Mouse (Mus musculus) forebrain, embryonic 13.5 days (tissue): ENCODE measurements around the gene Cmtm3. TPM values are rescaled to one million over a fixed set of nuclear protein-coding genes. Genes with fewer than 3 reads are reported as not detected.
A peak's percentile ranks its signal among the peaks of the same experiment; 100 is the strongest.

Source experiments
- ATAC-seq: fragments of 200-750 bp; cut with Nextera tagmentation; 2 replicates; pipeline ENCODE4 v1.8.0; 2017
- H3K27ac ChIP-seq: fragments of 300-500 bp; sonication (generic); 2 replicates; pipeline ENCODE4 v1.5.1; 2015; ENCODE audit warnings: inconsistent platforms, mild to moderate bottlenecking, moderate library complexity
- H3K27me3 ChIP-seq: fragments of 300-500 bp; sonication (generic); 2 replicates; pipeline ENCODE4 v1.6.1; 2015; ENCODE audit warnings: mild to moderate bottlenecking, inconsistent platforms
- H3K36me3 ChIP-seq: fragments of 300-500 bp; sonication (generic); 2 replicates; pipeline ENCODE4 v1.6.1; 2015; ENCODE audit warnings: mild to moderate bottlenecking, inconsistent platforms; ENCODE audit not compliant: poor library complexity, severe bottlenecking
- H3K4me1 ChIP-seq: fragments of 300-500 bp; sonication (generic); 2 replicates; pipeline ENCODE4 v1.6.1; 2015; ENCODE audit warnings: inconsistent platforms
- H3K4me2 ChIP-seq: fragments of 300-500 bp; sonication (generic); 2 replicates; pipeline ENCODE4 v1.6.1; 2015; ENCODE audit warnings: inconsistent platforms, mild to moderate bottlenecking, moderate library complexity
- H3K4me3 ChIP-seq: fragments of 300-500 bp; sonication (generic); 2 replicates; pipeline ENCODE4 v1.5.1; 2015; ENCODE audit warnings: mild to moderate bottlenecking, inconsistent platforms
- H3K9ac ChIP-seq: fragments of 300-500 bp; sonication (generic); 2 replicates; pipeline ENCODE4 v1.6.1; 2015; ENCODE audit warnings: mild to moderate bottlenecking, inconsistent platforms
- H3K9me3 ChIP-seq: fragments of 300-500 bp; sonication (generic); replicated peaks from 2 replicates; pipeline ENCODE4 v1.6.1; 2016; ENCODE audit warnings: inconsistent platforms
- WGBS: fragments of 180-500 bp; shearing (Covaris S2); methylation state at CpG from one replicate; pipeline ENCODE4 v1.1.7; 2015; 5-methylcytosine and 5-hydroxymethylcytosine counted together
- polyA plus RNA-seq: library from polyadenylated mRNA; unstranded; fragments of >200 nt; fragmentation: Nextera tagmentation; extraction: Ambion mirVana; gene quantifications from 2 replicates; pipeline ENCODE4 v1.2.1, GENCODE M21; 2015

Gene Cmtm3
- polyA plus RNA-seq, 1 experiment from 2014 or later, result 31.6 TPM

DNA sequence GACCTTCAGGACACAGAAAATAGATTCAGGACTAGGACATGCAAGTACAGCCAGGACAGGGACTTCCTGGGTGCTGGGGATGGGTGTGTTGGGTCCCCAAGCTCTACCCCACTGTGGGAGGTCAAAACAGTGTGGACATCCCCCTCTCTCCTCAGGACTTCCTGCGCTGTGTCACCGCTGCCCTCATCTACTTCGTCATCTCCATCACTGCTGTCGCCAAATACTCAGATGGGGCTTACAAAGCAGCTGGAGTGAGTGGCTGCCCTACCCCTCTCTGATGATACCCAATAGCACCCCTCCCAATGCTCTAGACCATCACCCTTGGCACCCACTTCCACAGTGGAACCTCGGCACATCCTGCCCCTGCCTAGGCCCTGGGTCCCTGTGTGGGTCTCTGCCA is 5.4 kb downstream of the Cmtm3 start:
- Histone ChIP-seq H3K36me3 (peaks cover 21% of the 10 kb centered on the region; the same call in 1 of the 2 replicates), H3K27me3 (no peaks in the 10 kb centered on the region), H3K4me2 (no peak overlapping the region), H3K4me1 (peaks cover 10% of the 10 kb centered on the region; the same call in 1 of the 2 replicates), H3K27ac (no peak overlapping the region), H3K4me3 (no peak overlapping the region), H3K9me3 (no peaks in the 10 kb centered on the region), H3K9ac (no peak overlapping the region)
- no peak for ATAC-seq
- 92% methylated on average over 5 of the region's 5 CpGs for WGBS

DNA sequence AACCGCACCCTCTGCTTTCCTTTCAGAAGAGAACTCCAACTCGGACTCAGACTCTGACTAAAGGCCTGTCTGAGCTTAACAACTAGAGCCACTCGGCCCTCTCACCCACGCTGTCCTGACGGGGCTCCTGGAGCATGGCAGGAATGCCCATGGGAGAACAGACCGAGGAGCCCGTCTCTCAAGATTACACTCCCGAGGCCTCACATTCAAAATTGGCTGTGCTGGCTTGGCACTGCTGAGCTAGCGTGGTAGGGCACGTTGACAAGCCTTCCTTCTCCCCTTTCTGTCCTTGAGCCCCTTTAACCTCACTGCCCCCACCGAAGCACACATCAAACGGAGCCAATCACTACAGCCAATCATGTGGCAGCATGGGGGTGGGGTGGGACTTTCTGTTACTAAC is 7.5 kb downstream of the Cmtm3 start:
- Histone ChIP-seq H3K4me2 (no peak overlapping the region), H3K4me1 (0 out of 2 replicates have a peak, but pooled peaks cover under 1% of the 10 kb centered on the region), H3K27me3 (no peaks in the 10 kb centered on the region), H3K9me3 (no peaks in the 10 kb centered on the region), H3K4me3 (no peak overlapping the region), H3K9ac (no peak overlapping the region), H3K36me3 (peaks cover 29% of the 10 kb centered on the region; the same call in 1 of the 2 replicates), H3K27ac (no peak overlapping the region)
- no peak for ATAC-seq
- WGBS, result 61% methylated on average over 12 of the region's 12 CpGs

DNA sequence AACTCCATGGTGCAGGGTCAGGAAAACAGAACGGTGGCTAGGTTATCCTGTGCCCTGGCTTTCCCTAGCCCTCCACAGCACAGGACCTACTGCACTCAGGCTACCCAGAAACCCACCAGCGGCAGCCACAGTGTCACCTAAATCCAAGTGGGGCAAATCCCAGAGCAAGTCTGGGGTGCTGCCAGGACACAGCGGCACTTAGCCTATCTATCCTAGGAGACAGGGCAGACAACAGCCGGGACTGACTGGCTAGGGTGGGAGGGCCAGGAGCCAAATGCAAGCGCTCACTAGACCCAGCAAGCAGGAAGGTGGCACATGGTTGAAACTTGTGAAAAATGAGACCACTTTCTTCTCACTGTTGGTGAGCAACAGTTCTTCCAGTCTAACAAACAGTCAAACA is 9.8 kb downstream of the Cmtm3 start:
- ATAC-seq, result no peak
- H3K4me2 ChIP-seq, result no peak overlapping the region
- WGBS, result 95% methylated on average over 5 of the region's 5 CpGs

DNA sequence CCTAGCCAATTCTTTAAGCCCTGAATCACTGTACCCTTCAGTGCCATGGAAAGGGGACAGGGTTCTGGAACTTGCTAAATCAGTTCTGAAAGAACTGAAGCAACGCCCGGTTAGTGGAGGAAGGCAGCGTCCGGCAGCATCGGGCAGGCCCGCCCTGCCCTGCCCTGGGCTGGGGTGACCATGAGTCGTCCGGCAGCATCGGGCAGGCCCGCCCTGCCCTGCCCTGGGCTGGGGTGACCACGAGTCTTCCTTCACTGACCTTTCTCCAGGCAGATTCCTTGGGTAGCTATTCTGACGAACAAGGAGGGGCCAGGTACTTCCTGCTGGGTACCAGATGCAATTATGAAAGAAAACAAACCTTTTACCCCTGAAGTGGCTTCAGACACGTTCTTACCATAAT is 10.8 kb downstream of the Cmtm3 start:
- Histone ChIP-seq H3K4me1 (peaks cover 10% of the 10 kb centered on the region; the same call in 1 of the 2 replicates), H3K9ac (no peak overlapping the region), H3K27me3 (no peaks in the 10 kb centered on the region), H3K36me3 (peaks cover 46% of the 10 kb centered on the region), H3K4me3 (no peak overlapping the region), H3K27ac (no peak overlapping the region), H3K9me3 (no peaks in the 10 kb centered on the region), H3K4me2 (no peak overlapping the region)
- 88% methylated on average over 13 of the region's 13 CpGs for WGBS
- no peak for ATAC-seq

More for the DNA sequence above, 9.8 kb downstream of the Cmtm3 start:
- Histone ChIP-seq H3K36me3 (peaks cover 37% of the 10 kb centered on the region), H3K4me3 (no peak overlapping the region), H3K27ac (no peak overlapping the region), H3K27me3 (no peaks in the 10 kb centered on the region), H3K9ac (no peak overlapping the region), H3K4me1 (peaks cover 10% of the 10 kb centered on the region; the same call in 1 of the 2 replicates), H3K9me3 (no peaks in the 10 kb centered on the region)

DNA sequence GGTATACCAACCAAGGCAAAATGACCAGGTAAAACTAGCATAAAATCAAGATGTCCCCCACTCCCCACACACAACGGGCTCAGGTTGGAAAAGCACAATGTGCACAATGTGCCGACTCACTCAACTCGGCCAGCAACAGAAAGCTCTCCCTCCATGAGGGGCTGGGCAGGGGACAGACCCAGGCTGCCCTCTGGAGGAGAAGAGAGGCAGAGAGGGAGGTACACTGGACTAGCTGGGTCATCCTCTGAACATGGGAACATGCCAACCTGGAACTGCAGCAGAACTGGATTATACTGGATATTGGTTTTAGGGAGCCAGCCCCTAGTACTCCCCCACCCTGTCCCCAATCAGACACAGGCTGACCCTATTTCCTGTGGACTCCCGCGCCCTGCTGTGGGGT is 14.0 kb downstream of the Cmtm3 start:
- 52% methylated on average over 5 of the region's 5 CpGs for WGBS
- peak; percentile 30; the same call in 1 of the 2 replicates for ATAC-seq
- Histone ChIP-seq H3K9me3 (no peaks in the 10 kb centered on the region), H3K9ac (no peak overlapping the region), H3K36me3 (peaks cover 42% of the 10 kb centered on the region), H3K4me2 (no peak overlapping the region), H3K4me3 (no peak overlapping the region), H3K4me1 (peaks cover 10% of the 10 kb centered on the region; the same call in 1 of the 2 replicates), H3K27me3 (no peaks in the 10 kb centered on the region), H3K27ac (no peak overlapping the region)

DNA sequence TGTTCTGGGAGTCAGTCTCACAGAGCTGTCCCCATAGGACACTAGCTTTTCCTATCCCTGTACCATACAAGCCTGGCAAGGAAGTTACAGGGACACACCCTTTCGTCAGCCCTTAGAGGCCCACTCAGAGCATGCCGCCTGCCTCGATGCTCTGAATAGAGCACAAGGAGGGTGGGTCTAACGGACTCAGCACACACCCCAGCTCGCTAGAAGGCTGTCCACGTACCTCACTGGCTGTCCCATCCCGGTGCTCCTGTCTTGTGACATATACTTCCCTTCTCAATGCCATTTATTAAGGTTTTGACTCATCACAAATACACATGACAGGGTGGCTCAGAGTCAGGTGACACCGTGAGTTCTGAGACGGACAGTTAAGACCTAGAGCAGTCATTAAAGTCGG is 15.3 kb downstream of the Cmtm3 start:
- Histone ChIP-seq H3K9ac (no peak overlapping the region), H3K9me3 (no peaks in the 10 kb centered on the region), H3K36me3 (peaks cover 35% of the 10 kb centered on the region), H3K4me2 (no peak overlapping the region), H3K4me1 (peaks cover 11% of the 10 kb centered on the region), H3K4me3 (no peak overlapping the region), H3K27ac (no peak overlapping the region), H3K27me3 (no peaks in the 10 kb centered on the region)
- WGBS, result 90% methylated on average over 10 of the region's 10 CpGs
- ATAC-seq, result no peak

DNA sequence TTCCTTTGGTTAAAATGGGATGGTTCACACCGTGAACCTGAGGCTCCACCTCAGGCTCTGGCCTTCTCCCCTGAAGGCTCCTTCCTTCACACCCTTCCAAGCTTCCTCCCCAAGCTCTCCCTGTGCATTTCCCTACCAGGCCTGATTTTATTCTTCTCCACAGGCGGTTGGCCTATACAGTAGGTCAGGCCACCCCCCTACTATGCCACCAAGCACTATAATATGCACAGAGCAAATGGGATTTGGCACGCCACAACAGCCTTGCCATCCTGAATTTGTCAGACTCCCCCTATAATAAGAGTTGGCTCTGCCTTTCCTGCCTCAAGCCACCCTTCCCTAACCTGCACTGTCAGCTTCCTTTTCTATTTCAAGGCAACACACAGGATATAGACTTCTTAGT is 19.4 kb downstream of the Cmtm3 start:
- H3K4me3 ChIP-seq, result no peak overlapping the region
- H3K27me3 ChIP-seq, result no peaks in the 10 kb centered on the region
- no peak overlapping the region for H3K4me2 ChIP-seq
- peaks cover 19% of the 10 kb centered on the region for H3K36me3 ChIP-seq
- no peak for ATAC-seq
- no peaks in the 10 kb centered on the region for H3K9me3 ChIP-seq
- H3K4me1 ChIP-seq, result peaks cover 6% of the 10 kb centered on the region
- no peak overlapping the region for H3K9ac ChIP-seq
- H3K27ac ChIP-seq, result no peak overlapping the region
- 83% methylated on average over 3 of the region's 3 CpGs for WGBS

DNA sequence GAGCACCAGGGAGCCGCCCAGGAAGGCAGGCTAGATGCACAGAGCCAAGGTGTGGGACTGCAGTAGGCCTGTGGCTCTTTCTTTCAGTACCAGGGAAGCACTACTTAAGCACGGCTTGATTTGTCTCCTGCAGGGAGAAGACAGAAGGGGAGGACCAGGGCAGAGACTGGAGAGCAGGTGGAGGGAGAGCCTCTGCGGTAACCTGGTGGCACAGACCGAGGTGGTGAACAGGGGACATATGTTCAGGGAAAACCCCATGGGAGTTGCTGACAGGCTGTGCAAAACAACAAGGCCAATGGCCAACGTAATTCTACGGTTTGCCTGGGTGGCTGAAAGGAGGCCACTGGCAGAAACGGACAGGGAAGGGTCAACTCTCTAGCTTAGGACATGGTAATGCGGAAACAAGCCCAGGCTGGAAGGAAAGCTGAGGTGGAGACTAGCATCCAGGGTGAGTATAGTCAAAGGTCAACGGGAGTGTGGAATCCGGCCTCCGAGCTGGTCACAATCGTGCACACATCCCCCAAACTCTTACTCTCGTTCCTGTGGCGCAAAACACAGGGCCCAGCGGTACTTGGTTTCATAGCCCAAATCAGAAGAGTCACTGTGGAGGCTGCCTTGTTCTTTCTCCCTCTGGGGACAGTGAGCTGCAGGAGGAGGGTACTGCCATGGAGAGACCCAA is 20.7 kb downstream of the Cmtm3 start:
- H3K9ac ChIP-seq, result no peak overlapping the region
- no peak overlapping the region for H3K4me2 ChIP-seq
- H3K9me3 ChIP-seq, result no peaks in the 10 kb centered on the region
- ATAC-seq, result no peak
- H3K27ac ChIP-seq, result no peak overlapping the region
- 67% methylated on average over 15 of the region's 15 CpGs for WGBS
- H3K27me3 ChIP-seq, result no peaks in the 10 kb centered on the region
- no peak overlapping the region for H3K4me3 ChIP-seq
- peaks cover 11% of the 10 kb centered on the region; the same call in 1 of the 2 replicates for H3K36me3 ChIP-seq
- peaks cover 6% of the 10 kb centered on the region for H3K4me1 ChIP-seq

DNA sequence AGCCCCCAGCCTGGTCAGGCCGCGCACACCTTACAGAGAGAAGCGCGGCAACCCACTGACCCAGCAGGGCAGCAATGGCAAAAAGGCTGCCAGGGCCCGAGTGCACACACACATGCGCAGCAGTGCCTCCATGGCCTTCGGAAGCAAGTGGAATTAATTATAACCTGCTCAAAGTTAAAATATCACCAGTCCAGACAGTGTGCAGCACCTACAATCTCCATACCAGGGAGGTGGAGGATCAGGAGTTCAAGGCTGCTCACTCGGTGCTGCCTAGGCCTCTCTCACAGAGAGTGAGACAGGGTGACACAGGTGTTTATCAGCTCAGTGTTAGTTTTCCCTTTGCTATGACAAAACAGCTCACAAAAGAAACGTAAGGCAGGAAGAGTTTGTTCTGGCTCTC is 26.5 kb downstream of the Cmtm3 start:
- Histone ChIP-seq H3K36me3 (no peaks in the 10 kb centered on the region), H3K4me3 (no peak overlapping the region)
- WGBS, result 93% methylated on average over 9 of the region's 9 CpGs

DNA sequence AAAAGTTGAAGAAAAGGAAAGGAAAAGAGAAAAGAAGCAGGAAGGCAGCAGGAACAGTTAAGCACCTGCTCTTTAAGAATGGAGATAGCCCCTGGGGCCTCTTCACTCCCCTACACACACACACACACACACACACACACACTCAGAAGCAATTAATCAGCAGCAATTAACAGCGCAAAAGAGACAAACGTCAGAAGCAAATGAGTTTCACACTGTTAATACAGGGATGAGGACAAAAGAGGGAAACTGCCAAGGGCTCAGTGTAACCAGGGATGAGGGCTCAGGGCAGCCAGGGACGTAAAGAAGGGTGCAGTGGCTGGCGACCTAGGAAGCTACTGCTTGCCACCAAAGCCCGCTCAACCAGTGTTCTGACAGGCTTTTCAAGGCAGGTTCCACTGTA is 28.2 kb downstream of the Cmtm3 start:
- Histone ChIP-seq H3K9me3 (no peaks in the 10 kb centered on the region), H3K4me2 (0 out of 2 replicates have a peak overlapping the region, but pooled peaks have one; percentile 15), H3K4me1 (peaks cover 33% of the 10 kb centered on the region), H3K36me3 (no peaks in the 10 kb centered on the region), H3K27me3 (no peaks in the 10 kb centered on the region), H3K9ac (no peak overlapping the region), H3K27ac (no peak overlapping the region), H3K4me3 (no peak overlapping the region)
- peak; percentile 76 for ATAC-seq
- WGBS, result 17% methylated on average over 5 of the region's 5 CpGs

More for the DNA sequence above, 26.5 kb downstream of the Cmtm3 start:
- no peak overlapping the region for H3K9ac ChIP-seq
- no peaks in the 10 kb centered on the region for H3K27me3 ChIP-seq
- H3K27ac ChIP-seq, result no peak overlapping the region
- no peak for ATAC-seq
- H3K4me1 ChIP-seq, result peaks cover 33% of the 10 kb centered on the region
- H3K4me2 ChIP-seq, result no peak overlapping the region
- no peaks in the 10 kb centered on the region for H3K9me3 ChIP-seq

DNA sequence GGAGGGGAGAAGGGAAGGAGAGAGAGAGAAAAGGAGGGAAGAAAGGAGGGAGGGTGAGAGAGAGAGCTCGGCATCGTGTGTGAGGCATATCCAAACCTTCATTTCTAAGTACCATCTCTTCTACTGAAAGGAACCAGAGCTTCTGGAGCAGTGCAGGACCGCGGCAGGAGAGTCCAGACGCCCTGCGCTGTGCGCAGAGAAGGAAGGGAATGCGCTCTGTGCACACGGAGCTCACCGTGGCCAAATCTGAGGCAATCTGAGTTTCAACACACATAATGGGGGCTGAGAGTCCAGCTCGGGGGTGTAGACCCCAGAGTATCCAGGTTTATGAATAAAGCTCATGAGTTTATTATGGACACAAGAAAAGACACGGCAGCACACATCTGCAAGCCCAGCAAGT is 30.4 kb downstream of the Cmtm3 start:
- peaks cover 33% of the 10 kb centered on the region for H3K4me1 ChIP-seq
- 73% methylated on average over 12 of the region's 12 CpGs for WGBS

DNA sequence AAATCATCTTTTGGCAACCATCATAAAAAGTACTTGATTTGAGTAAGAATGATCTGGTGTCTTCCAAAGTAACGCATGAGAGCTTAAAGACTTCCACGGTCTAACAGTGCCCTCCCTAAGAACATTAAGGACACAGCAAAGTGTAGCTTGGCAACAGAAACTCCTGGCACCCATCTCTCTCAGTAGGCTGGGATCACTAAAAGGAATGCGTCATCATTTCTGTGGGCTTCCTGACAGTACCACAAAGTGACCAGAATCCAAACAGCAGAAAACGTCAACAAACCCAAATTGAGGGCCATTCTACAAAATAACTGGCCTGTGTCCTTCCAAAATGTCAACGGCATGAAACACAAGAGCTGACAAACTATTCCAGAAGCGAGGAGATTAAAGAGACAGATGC is 30.9 kb downstream of the Cmtm3 start:
- no peaks in the 10 kb centered on the region for H3K27me3 ChIP-seq
- no peak overlapping the region for H3K4me2 ChIP-seq
- H3K4me3 ChIP-seq, result no peak overlapping the region
- H3K9ac ChIP-seq, result no peak overlapping the region
- no peak overlapping the region for H3K27ac ChIP-seq
- WGBS, result 83% methylated on average over 6 of the region's 6 CpGs
- no peaks in the 10 kb centered on the region for H3K9me3 ChIP-seq
- H3K4me1 ChIP-seq, result peaks cover 37% of the 10 kb centered on the region
- no peaks in the 10 kb centered on the region for H3K36me3 ChIP-seq
- no peak for ATAC-seq

More for the DNA sequence above, 30.4 kb downstream of the Cmtm3 start:
- Histone ChIP-seq H3K9ac (no peak overlapping the region), H3K36me3 (no peaks in the 10 kb centered on the region), H3K27me3 (no peaks in the 10 kb centered on the region), H3K27ac (no peak overlapping the region), H3K4me2 (no peak overlapping the region), H3K9me3 (no peaks in the 10 kb centered on the region), H3K4me3 (no peak overlapping the region)
- peak; percentile 16; the same call in 1 of the 2 replicates for ATAC-seq

DNA sequence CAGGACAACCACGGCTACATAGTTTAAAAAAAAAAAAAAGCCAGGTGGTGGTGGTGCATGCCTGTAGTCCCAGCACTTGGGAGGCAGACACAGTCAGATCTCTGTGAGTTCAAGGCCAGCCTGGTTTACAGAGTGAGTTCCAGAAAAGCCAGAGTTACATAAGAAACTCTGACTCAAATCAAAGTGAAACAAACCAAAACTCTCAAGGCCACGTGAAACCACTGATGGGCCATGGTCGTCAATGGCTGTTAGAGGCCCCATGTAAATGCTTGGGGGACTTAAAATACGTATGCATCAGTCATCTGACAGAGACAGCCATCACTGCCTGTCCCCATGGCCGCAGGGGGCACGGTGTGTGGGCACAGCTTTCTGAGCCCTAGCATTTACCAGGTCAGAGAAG is 31.9 kb downstream of the Cmtm3 start:
- Histone ChIP-seq H3K9ac (no peak overlapping the region), H3K27ac (no peak overlapping the region), H3K9me3 (no peaks in the 10 kb centered on the region), H3K27me3 (no peaks in the 10 kb centered on the region), H3K4me2 (no peak overlapping the region), H3K4me1 (peaks cover 48% of the 10 kb centered on the region), H3K36me3 (no peaks in the 10 kb centered on the region), H3K4me3 (no peak overlapping the region)
- 91% methylated on average over 6 of the region's 6 CpGs for WGBS
- no peak for ATAC-seq
